Mouse (Mus musculus) lung, postnatal 25 days (tissue): Measurements from ENCODE around the gene Dut.
A peak's percentile ranks its signal among the peaks of the same experiment; 100 is the strongest.
"Not testable (repeated sequence)": the region's sequence is repeated elsewhere in the genome, so short reads cannot be mapped to it uniquely, and the experiment has no call there.

Experiments used
- DNase-seq: peaks from one replicate; pipeline ENCODE4 v3.0.0; 2022; ENCODE audit warnings: low spot score

Gene Dut

GRCm38 (mm10) chr2:125255886-125256285 is 8.9 kb downstream of the Dut start:
- DNase-seq, result no peak

- DNase-seq, result peak; percentile 37
Observed at GRCm38 (mm10) chr2:125259230-125260120, 12.5 kb downstream of the Dut start.

DNA sequence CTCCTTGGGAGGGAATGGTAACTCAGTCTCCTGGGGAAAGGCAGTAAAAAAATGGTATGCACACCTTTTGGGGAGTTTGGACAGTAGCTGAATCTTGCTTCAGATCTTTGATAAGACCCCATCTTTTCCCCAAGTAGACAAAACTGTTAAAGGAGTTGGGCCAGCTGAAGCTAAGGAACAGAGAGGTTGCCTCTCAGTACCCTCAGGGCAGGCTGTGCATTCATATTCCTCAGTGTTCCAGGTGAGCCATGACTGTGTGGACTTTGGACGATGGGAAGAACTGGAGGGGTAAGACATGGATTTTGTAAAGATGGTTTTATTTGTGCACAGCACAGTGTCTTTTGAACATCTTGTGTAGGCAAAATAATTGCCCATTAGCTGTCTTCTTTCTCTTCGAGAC is 13.3 kb downstream of the Dut start:
- DNase-seq, result no peak

- DNase-seq, result peak; percentile 18
Observed at GRCm38 (mm10) chr2:125263056-125263455, 16.1 kb downstream of the Dut start.

GRCm38 (mm10) chr2:125263753-125264152 is 16.8 kb downstream of the Dut start:
- peak; percentile 23 for DNase-seq

- no peak for DNase-seq
Observed at GRCm38 (mm10) chr2:125268876-125269275, 21.9 kb downstream of the Dut start.

DNA sequence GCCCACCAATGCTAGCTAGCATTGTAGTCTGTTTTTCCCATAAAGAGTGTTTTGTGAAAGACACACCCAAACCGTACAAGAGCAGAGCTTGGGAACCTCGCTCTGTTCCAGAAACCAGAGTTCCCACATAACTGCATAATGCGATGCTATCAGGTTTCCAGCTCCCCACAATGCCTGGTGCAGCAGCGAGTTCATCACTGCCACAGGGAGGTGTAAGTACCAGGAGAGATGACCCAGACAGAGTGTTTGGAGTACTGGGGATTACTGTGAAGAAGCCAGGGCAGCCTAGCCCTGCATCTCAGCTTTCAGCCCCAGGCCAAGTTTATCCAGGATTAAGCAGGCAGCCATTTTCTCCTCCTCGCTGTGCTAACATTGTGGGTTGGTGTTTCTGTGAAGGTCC is 28.6 kb downstream of the Dut start:
- DNase-seq, result no peak

GRCm38 (mm10) chr2:125276692-125277091 is 29.7 kb downstream of the Dut start:
- no peak for DNase-seq

- DNase-seq, result no peak
Observed at GRCm38 (mm10) chr2:125278474-125278873, 31.5 kb downstream of the Dut start.

DNA sequence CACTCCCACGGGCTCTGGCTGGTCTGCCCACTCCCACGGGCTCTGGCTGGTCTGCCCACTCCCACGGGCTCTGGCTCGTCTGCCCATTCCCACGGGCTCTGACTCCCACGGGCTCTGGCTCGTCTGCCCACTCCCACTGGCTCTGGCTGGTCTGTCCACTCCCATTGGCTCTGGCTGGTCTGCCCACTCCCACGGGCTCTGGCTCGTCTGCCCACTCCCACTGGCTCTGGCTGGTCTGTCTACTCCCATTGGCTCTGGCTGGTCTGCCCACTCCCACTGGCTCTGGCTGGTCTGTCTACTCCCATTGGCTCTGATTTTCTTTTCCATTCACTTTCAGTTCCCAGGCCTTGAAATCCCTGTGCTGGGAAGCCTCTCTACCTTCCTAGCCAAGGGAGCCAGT is 33.0 kb downstream of the Dut start:
- not testable (repeated sequence) for DNase-seq

GRCm38 (mm10) chr2:125282334-125283206 is 35.6 kb downstream of the Dut start:
- DNase-seq, result no peak

- no peak for DNase-seq
Observed at GRCm38 (mm10) chr2:125285777-125286176, 38.8 kb downstream of the Dut start.

DNA sequence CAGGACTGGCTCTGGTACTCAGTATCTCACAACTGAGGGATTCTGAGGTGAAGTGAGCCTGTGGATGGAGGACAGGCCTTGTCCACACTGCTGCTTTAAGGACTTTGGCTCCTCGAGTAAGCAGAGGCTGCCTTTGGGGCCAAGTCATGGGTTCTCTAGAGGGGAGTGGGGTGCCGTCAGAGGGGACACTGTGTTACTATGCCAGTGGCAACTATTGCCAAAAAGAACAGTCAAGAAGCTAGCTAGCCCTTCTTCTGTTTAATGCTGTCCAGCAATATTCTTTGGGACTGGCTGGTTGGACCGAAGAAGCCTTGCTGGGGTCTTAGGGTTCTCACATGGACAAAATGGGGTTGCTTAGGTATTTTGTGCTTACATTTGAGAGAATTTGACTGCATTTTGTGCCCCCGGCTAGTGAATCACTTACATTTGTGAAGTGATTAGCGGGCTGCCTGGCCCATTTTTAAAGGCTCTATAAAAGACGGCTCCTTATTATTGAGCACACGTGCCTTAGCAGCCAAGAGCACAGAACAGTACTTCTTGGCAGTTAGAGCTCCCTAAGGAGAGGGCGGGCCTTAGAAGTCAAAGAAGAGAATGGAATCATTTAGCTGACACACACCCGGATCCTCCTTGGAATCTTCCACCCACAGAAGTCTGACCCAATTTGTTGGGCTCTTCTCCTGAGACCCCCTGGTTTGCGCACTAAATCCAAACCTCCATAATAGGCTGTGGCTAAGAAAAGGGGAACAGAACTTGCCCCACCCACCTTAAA is 43.4 kb downstream of the Dut start:
- DNase-seq, result no peak

DNA sequence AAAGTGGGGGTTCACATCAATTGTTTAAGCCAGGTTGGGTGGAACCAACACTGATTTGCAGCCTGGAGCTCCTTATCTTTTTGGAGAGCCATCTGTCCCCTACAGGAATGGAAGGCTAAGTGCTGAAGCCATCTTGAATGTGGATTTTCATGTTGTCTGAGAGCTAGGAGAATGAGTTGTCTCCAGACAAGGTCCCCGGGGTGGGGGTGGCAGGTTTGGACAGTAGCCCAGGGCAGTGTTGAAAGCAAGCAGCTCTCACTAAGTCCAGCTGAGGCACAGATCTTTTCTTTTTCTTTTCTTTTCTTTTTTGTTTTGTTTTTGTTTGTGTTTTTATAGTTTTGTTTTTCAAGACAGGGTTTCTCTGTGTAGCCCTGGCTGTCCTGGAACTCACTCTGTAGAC is 44.1 kb downstream of the Dut start:
- DNase-seq, result no peak

GRCm38 (mm10) chr2:125292616-125293015 is 45.6 kb downstream of the Dut start:
- no peak for DNase-seq

DNA sequence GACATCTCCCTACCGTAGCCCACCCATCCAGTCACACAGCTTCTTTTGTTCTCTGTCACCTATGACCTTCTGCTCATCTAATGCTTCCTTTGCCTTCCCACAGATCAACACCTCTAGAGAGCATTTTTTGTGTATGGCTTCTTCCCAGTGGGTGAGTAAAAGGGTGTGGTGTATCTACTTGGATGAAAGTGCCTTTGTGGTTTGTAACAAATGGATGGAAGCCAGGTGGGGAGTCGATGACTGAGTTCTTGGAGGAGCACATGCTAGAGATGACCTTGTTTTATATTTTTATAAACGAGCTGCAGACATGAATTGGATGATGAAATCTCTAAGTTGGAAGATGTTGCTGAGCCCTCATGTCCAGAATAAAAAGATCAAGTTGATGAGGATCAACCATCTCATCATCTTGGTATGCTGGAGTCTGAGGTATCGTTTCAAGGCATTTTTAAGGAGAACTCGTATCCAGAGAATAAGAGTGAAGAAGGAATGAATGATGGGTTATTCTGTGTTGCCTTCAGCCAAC is 47.0 kb downstream of the Dut start:
- DNase-seq, result peak; percentile 29

DNA sequence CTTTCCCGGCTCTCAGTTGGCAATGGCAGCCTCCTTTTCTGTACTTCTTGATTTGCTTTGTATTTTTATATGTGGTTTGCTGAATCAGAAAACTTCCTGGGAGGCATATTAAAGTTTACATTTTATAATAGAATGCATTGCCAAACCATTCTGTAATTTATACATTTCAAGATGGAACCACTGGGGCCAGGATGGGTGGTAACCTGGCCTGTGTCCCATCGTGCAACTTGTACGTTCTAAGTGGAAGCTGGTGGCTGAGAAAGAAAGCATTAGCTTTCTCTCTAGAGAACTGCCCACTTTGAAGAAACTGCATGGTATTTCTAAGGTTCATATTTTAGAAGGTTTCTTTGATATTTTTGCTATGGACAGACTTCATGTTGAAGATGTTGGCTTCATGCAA is 48.5 kb downstream of the Dut start:
- DNase-seq, result no peak

- DNase-seq, result no peak
Observed at GRCm38 (mm10) chr2:125298841-125299240, 51.9 kb downstream of the Dut start.

- DNase-seq, result no peak
Observed at GRCm38 (mm10) chr2:125301877-125302624, 55.1 kb downstream of the Dut start.

GRCm38 (mm10) chr2:125302625-125302924 is 55.6 kb downstream of the Dut start:
- DNase-seq, result no peak

- DNase-seq, result no peak
Observed at GRCm38 (mm10) chr2:125303764-125304384, 56.9 kb downstream of the Dut start.
